Mouse (Mus musculus): ENCODE results near the gene Trim14. TPM values are rescaled to one million over a fixed set of nuclear protein-coding genes. Genes with fewer than 3 reads are reported as not detected.
A peak's percentile ranks its signal among the peaks of the same experiment; 100 is the strongest.

Trim14 gene
- polyA plus RNA-seq, 1 experiment from 2014 or later, result 14.1 TPM

GRCm38 (mm10) chr4:46450020-46450518 lies 85.9 kb downstream of the Trim14 start:
- H3K4me3 ChIP-seq (ENCODE audit: low read depth, low read length), result peak overlapping the region; percentile 70
- H3K4me2 ChIP-seq (ENCODE audit: low read depth, low read length), result peak overlapping the region; percentile 75
- TF ChIP-seq EP300 (IDR thresholded peaks at IDR 0.05; ENCODE audit: low read depth), result no peak
- no peak for TF ChIP-seq CTCF (IDR thresholded peaks at IDR 0.05; ENCODE audit: low read depth)
- DNase-seq, result no peak
- ATAC-seq, result no peak
- peak overlapping the region; percentile 88 for H3K9ac ChIP-seq (replicated peaks)
- no peaks in the 10 kb centered on the region for H3K27me3 ChIP-seq (ENCODE audit: insufficient read depth, low read length)
- 0 out of 2 replicates have a peak, but pooled peaks cover 2% of the 10 kb centered on the region for H3K36me3 ChIP-seq (replicated peaks; ENCODE audit: insufficient read depth, low read length)
- no peaks in the 10 kb centered on the region for H3K9me3 ChIP-seq (ENCODE audit: low read length)
- 33% methylated on average over 7 of the region's 7 CpGs for WGBS (ENCODE audit: insufficient replicate concordance)
- H3K4me1 ChIP-seq (ENCODE audit: insufficient read depth), result peaks cover 48% of the 10 kb centered on the region
- peak overlapping the region; percentile 94 for H3K27ac ChIP-seq (ENCODE audit: low read depth)

GRCm38 (mm10) chr4:46448886-46449285 lies 87.1 kb downstream of the Trim14 start:
- H3K4me2 ChIP-seq (ENCODE audit: low read depth, low read length), result peak overlapping the region; percentile 24
- no peak for DNase-seq
- H3K9me3 ChIP-seq (ENCODE audit: low read length), result no peaks in the 10 kb centered on the region
- H3K36me3 ChIP-seq (replicated peaks; ENCODE audit: insufficient read depth, low read length), result no peaks in the 10 kb centered on the region
- peak overlapping the region; percentile 50; the same call in 1 of the 2 replicates for H3K27ac ChIP-seq (ENCODE audit: low read depth)
- H3K27me3 ChIP-seq (ENCODE audit: insufficient read depth, low read length), result no peaks in the 10 kb centered on the region
- H3K4me1 ChIP-seq (ENCODE audit: insufficient read depth), result peaks cover 40% of the 10 kb centered on the region
- ATAC-seq, result no peak
- H3K4me3 ChIP-seq (ENCODE audit: low read depth, low read length), result no peak overlapping the region
- peak overlapping the region; percentile 11; the same call in 1 of the 2 replicates for H3K9ac ChIP-seq (replicated peaks)
- WGBS (ENCODE audit: insufficient replicate concordance), result 42% methylated on average over 6 of the region's 6 CpGs
- TF ChIP-seq EP300 (IDR thresholded peaks at IDR 0.05; ENCODE audit: low read depth), result no peak; the same call in 1 of the 2 replicates
- TF ChIP-seq CTCF (IDR thresholded peaks at IDR 0.05; ENCODE audit: low read depth), result no peak

- H3K9me3 ChIP-seq (ENCODE audit: low read length), result no peaks in the 10 kb centered on the region
- DNase-seq (no peak), ATAC-seq (no peak)
- H3K4me3 ChIP-seq (ENCODE audit: low read depth, low read length), result no peak overlapping the region
- H3K4me2 ChIP-seq (ENCODE audit: low read depth, low read length), result no peak overlapping the region
- H3K36me3 ChIP-seq (replicated peaks; ENCODE audit: insufficient read depth, low read length), result no peaks in the 10 kb centered on the region
- H3K27ac ChIP-seq (ENCODE audit: low read depth), result peak overlapping the region; percentile 39; the same call in 1 of the 2 replicates
- no peak for TF ChIP-seq CTCF (IDR thresholded peaks at IDR 0.05; ENCODE audit: low read depth)
- no peak for TF ChIP-seq EP300 (IDR thresholded peaks at IDR 0.05; ENCODE audit: low read depth)
- H3K9ac ChIP-seq (replicated peaks), result 0 out of 2 replicates have a peak overlapping the region, but pooled peaks have one; percentile 44
- no peaks in the 10 kb centered on the region for H3K27me3 ChIP-seq (ENCODE audit: insufficient read depth, low read length)
- peaks cover 26% of the 10 kb centered on the region for H3K4me1 ChIP-seq (ENCODE audit: insufficient read depth)
- 26% methylated on average over 1 of the region's 1 CpGs for WGBS (ENCODE audit: insufficient replicate concordance)
Measured at GRCm38 (mm10) chr4:46447461-46447860, 88.5 kb downstream of the Trim14 start.

GRCm38 (mm10) chr4:46445237-46445945 lies 90.5 kb downstream of the Trim14 start:
- ATAC-seq (no peak), DNase-seq (no peak)
- no peak overlapping the region for H3K4me2 ChIP-seq (ENCODE audit: low read depth, low read length)
- H3K9ac ChIP-seq (replicated peaks), result no peak overlapping the region
- no peaks in the 10 kb centered on the region for H3K9me3 ChIP-seq (ENCODE audit: low read length)
- no peaks in the 10 kb centered on the region for H3K27me3 ChIP-seq (ENCODE audit: insufficient read depth, low read length)
- H3K27ac ChIP-seq (ENCODE audit: low read depth), result no peak overlapping the region
- TF ChIP-seq EP300 (IDR thresholded peaks at IDR 0.05; ENCODE audit: low read depth) (no peak), CTCF (IDR thresholded peaks at IDR 0.05; ENCODE audit: low read depth) (no peak)
- H3K36me3 ChIP-seq (replicated peaks; ENCODE audit: insufficient read depth, low read length), result no peaks in the 10 kb centered on the region
- WGBS (ENCODE audit: insufficient replicate concordance), result 68% methylated on average over 9 of the region's 9 CpGs
- H3K4me3 ChIP-seq (ENCODE audit: low read depth, low read length), result no peak overlapping the region
- H3K4me1 ChIP-seq (ENCODE audit: insufficient read depth), result peaks cover 24% of the 10 kb centered on the region

Other genes with a start within 250 kb of the Trim14 start
- not detected in 2 replicates for gene Foxe1, start 192.5 kb downstream of the Trim14 start, polyA plus RNA-seq (2015; fragmentation: Nextera tagmentation; extraction: Ambion mirVana)
- gene Trmo, start 146.7 kb downstream of the Trim14 start, polyA plus RNA-seq (2015; fragmentation: Nextera tagmentation; extraction: Ambion mirVana), result 4.2 and 6.1 TPM in 2 replicates
- 117 and 135 TPM in 2 replicates for gene Hemgn, start 122.6 kb downstream of the Trim14 start, polyA plus RNA-seq (2015; fragmentation: Nextera tagmentation; extraction: Ambion mirVana)
- gene Anp32b, start 85.2 kb downstream of the Trim14 start, polyA plus RNA-seq (2015; fragmentation: Nextera tagmentation; extraction: Ambion mirVana), result 184 and 188 TPM in 2 replicates
- 23.8 and 25.0 TPM in 2 replicates for gene Nans, start 46.9 kb downstream of the Trim14 start, polyA plus RNA-seq (2015; fragmentation: Nextera tagmentation; extraction: Ambion mirVana)
- gene Coro2a, start 66.1 kb upstream of the Trim14 start, polyA plus RNA-seq (2015; fragmentation: Nextera tagmentation; extraction: Ambion mirVana), result 1.7 and 2.2 TPM in 2 replicates
- 0.75 and 0.83 TPM in 2 replicates for gene Tbc1d2, start 114.1 kb upstream of the Trim14 start, polyA plus RNA-seq (2015; fragmentation: Nextera tagmentation; extraction: Ambion mirVana)